Mouse (Mus musculus) thymus, adult 2 months (tissue): ENCODE results near the gene Top3a.

Experiments
- CTCF ChIP-seq: fragments of 200-500 bp; IDR thresholded peaks from 2 replicates; pipeline ENCODE4 v1.5.1; 2012; ENCODE audit warnings: mild to moderate bottlenecking, control low read depth, low read length, moderate library complexity, borderline replicate concordance; ENCODE audit not compliant: control insufficient read depth, poor library complexity, insufficient read depth; ENCODE audit errors: extremely low read depth
- POLR2A ChIP-seq: fragments of 200-500 bp; IDR thresholded peaks from 2 replicates; pipeline ENCODE4 v1.6.1; 2012; ENCODE audit warnings: mild to moderate bottlenecking, low read length, control low read depth, moderate library complexity; ENCODE audit not compliant: control insufficient read depth, poor library complexity, insufficient read depth; ENCODE audit errors: extremely low read depth

DNA sequence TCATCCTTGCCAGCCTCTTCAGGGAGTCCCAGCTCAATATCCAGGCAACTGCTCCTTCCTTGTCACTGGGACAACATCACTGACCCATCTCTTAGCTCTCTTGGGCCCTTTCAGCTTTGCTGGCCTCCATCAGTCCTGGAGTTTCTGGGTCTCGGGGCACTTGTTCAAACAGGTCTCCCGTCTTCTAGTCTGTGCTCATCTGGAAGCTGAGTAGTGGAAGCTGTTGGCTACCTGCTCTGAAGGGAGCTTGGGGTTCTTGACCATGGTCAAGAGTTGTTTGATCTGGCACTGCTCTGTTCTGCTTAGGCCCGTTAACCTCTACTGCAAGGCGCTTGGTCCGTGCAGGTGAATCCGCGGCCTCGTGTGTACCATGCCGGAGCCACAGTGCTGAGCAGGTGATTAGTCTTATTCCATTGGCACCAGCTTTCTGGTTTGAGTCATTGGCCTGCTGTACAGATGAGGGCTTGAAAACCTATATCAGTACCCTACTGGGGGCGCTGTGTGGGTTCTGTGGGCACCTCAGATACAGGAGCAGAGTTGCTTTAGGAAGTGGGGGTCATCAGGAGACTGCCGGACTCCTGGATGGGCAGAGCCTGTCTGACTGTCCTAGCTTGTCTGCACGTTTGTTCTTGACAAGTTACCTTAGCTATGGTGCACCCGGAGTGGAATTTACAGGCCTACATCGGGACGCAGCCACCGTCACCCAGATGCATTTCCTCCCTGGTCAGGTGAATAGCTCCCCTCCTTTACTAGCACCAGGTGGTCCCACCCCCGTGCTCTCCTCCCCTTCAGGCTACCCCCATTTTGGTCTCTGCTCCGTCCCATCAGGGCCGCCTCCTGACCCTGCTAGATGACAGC, 72.9 kb downstream of the Top3a start:
- TF ChIP-seq CTCF (no peak), POLR2A (no peak)
